Mouse (Mus musculus) frontal cortex, postnatal 36 days (tissue): ENCODE measurements around the gene Ndufc2.

Source experiments
- DNase-seq, 2 experiments: peaks; one replicate each; pipeline ENCODE4 v3.0.0; 2022; ENCODE audit warnings: low spot score in 2 of 2

Ndufc2 gene

DNA sequence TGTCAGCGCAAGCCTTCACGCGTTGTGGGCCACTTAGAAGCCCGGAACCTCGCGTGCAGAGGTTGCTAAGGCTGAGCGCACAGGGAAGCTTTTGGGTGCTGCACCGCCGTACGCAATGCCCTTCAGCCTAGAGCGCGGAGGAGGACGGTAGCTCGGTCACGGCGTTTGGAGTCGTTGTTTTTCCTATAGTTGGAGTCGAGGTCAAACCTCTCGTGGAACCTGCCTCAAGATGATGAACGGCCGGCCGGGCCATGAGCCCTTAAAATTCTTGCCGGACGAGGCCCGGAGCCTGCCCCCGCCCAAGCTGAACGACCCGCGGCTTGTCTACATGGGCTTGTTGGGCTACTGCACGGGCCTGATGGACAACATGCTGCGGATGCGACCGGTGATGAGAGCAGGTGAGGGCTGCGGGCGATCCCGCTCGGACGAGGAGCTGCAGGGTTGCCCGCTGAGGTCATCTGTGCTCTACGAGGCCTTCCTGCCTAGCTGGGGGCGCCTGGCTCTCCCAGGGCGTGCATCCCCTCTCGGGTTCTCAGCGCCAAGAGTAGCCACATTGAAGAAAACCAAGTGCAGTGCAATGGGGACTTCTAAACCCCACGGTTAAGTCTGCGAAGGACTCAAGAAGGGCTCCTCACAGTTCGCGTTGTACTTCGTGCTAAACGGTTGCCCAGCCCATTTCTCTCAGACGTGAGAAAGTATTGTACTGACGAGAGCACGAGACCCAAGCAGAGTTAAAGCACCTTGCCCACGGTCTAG lies at the start of gene Ndufc2:
Gene Ndufc2 (plus strand): TSS at position 44 of the 756 bp plus-strand sequence.
- DNase-seq, result peak; percentile 60 to 82

DNA sequence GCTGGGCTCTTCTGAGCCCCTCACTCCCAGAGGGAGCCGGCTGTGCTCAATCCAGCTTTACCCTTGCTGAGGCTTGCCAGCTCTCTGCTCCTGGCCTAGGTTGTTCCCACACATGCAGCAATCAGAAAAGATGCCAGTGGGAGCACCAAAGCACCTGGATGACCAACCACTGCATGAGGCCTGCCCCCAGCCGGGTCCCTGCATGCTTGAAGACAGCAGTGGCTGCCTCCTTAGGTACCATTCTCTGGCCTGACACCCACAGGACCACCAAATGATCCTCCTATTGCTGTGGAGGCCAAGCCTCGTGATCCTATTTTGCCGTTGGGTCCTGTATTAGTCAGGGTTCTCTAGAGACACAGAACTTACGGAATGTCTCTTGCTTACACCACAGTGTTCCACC lies 48.9 kb upstream of the Ndufc2 start:
- no peak for DNase-seq

DNA sequence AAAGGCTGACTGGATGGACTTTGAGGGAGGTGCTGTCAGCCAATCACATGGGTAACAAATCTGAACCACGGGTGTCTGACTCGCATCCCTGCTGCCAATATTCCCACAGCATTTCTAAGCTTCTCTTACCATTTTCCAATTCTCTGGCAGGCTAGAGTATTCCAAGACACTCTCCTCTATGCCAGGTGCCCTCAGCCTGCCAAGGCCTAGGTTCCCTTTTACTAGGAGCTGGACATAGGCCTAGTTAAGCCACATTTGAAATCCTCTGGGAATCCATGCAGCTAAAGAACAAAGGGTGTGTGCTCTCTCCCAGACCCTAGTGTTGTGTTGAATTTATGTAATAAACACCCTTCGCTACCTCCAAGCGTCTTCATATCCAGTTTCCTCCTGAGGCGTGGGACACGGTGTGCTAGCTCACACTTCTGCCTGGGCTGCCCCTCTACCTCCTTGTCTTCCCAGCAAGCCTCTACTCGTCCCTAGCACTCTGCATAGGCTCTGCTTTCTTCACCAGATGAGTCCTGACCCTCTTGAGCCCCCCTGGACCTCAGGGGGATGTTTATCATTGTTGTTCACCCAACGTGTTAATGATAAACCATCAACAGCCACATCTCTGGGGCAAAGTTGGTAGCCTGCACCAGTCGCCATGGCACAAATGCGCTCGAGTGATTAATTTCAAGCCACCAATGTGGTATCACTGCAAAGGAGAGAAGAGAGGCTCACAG lies 47.9 kb upstream of the Ndufc2 start:
- no peak for DNase-seq

DNA sequence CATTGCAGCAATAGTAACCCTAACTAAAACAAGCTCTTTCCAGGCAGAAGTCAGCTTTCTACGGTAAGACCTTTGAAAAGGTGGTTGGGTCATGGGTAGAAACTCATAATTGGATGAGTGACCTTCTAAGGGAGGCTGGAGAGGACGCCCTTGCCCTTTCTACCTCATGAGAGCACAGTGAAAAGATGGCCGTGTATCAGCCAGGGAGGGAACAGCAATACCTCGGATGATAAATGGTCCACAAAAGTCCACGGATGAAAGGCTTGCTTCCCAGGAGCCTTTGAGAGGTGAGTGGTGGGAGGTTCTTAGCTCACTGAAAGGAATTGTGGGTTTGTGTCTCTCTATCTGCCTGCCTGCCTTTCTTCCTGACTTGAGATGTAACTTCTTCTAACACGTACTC lies 46.4 kb upstream of the Ndufc2 start:
- DNase-seq, result no peak

DNA sequence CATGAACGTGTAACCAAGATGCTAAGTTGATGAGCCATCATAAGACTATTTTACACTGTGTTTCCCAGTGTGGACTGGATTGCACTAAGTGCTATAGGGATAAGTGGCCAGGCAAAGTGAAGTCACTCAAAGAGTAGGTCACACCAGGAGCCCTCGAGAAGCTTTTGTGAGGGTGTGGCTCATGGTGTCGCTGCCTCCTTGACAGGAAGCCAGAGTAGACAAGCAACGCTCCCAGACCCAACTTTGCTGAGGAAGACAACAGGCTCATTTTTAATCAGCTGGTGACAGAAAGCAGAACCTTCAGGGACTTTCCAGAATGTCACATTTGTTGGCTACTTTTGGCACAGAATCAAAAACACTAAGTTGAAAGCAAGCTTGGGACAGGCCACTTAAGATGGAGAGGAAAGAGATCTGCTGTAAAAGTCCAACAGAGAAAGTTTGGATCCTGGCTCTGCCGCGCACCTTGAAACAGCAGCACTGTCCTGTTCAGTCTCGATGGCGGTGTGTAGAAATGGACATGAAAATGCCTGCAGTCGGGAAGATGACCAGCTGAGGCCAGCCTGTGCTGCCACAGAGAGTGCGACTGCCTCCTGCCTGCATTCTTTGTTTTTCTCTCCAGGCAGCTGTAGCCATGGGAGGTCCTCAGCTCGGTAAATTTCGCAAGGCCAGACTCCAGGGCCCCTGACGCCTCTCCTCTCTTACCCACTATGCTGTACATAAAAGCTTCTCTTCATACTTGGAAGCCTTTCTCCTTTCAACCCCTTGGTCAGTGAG lies 44.5 kb upstream of the Ndufc2 start:
- DNase-seq, result no peak

DNA sequence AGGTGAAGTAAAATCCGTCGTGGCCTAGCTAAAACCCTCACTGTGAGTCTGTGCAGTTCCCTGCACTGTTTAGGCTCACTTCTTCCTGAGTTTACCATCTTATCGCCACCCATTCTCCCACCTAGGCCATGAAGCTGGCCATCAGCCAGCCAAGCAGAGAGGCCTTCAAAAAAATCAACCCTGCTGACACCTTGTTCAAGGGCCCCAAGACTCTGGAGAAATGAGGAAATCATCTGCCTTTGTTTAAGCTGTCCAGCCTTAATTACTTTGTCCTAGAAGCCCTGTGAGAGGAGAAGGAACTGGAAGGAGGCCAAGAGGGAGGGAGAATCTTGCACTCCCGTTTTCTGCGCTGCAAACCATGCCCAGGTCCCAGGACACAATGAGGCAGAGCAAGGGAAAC lies 43.5 kb upstream of the Ndufc2 start:
- no peak for DNase-seq

DNA sequence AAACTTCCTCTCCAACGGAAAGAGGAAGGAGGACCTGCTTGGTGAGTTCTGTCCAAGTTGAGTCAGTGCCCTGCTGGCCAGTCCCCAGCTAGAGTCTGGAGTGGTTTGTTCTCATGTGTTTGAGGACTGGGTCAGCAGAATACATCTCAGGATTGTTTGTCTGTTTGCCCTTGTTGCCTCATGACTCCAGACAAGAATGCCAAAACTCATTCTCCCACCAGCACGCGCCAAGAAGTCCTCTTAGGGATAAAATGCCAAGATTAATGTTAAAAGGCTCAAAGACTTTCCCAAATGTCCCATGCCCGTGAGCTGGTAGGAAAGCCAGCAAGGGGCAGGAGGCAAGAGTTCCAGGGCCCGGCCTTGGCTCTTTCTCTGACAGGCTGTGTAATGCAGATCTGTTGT lies 42.9 kb upstream of the Ndufc2 start:
- peak in 1 of 2 experiments; percentile 50 for DNase-seq

DNA sequence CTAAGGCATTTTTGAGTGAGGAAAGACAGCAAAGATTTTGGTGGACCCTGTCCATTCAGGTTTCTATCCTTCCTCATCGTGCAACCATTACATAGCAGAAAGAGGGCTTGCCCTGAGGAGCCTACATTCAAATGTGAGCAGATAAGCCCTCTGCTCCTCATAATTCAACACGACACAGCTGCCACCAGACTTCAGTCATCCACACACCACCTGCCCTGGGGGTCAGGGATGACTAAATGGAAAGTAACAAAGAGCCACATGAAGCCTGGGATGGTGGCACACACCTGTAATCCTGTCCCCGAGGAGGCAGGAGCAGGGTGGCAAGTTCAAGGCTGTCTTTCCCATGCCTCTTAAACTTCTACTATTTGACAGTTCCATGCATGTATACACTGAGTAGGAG lies 42.0 kb upstream of the Ndufc2 start:
- DNase-seq, result no peak

DNA sequence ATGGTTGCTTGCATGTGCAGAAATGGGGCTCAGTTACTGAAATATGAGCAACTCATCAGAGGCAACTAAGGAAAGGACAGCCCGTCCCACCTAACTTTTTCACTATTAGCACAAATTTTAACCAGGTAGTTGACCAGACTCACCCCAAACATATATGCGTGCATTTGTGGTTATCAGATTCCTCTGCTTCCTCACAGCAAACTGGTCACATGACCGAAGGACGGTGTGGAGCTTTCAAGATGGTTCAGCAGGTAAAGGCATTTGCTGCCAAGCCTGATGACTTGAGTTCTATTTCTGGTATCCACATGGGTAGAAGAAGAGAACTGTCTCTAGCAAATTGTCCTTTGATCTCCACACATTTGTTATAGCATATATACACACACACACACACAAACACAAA lies 41.5 kb upstream of the Ndufc2 start:
- DNase-seq, result no peak

DNA sequence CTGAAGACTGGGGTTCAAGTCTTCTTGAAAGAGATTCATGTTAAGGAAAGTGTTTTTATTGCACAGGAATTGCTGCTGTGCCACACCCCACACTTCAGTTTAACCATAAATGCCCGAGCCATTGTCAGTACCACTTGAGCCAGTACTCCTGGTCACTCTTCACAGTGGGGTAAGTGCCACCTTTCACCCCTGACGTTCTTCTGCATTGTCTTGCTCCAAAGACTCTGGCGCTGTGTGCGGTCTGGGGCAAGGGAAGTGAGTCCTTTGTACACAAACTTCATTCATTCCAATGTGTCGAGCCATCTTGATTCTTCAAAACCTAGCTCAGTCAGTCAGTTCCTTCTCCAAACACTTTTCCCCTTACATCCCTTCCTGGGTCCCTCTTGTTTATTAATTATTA lies 39.6 kb upstream of the Ndufc2 start:
- DNase-seq, result no peak

DNA sequence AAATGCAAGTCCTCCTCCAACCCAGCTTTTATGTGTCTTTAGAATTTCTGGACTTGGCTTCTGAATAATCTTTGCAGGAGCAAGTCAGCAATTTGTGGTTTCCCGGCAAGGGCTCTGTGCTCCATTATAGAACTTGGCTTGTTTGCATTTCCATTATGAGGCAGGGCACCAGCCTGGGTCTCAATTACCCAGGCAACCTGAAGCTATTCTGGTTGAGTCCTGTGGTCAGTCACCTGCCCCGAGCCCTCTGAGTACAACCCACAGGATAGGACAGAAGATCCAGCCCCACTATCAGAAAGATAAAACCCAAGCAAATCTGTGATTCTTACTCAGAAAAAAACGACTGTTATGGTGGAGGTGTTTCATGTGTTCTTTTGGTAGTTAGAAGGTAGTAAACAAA lies 38.8 kb upstream of the Ndufc2 start:
- no peak for DNase-seq

DNA sequence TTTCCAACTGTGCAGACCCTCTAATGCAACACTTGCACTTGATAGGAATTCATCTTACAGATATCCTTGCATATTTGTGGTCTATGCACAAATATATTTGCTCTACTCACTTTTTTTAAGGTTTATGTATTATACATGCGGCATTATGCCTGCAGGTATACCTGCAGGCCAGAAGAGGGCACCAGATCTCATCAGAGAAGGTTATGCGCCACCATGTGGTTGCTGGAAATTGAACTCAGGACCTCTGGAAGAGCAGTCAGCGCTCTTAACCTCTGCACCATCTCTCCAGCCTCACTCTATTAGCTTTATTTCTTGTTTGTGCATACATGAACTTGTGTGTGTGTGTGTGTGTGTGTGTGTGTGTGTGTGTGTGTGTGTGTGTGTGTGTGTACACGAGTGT lies 38.3 kb upstream of the Ndufc2 start:
- no peak for DNase-seq

DNA sequence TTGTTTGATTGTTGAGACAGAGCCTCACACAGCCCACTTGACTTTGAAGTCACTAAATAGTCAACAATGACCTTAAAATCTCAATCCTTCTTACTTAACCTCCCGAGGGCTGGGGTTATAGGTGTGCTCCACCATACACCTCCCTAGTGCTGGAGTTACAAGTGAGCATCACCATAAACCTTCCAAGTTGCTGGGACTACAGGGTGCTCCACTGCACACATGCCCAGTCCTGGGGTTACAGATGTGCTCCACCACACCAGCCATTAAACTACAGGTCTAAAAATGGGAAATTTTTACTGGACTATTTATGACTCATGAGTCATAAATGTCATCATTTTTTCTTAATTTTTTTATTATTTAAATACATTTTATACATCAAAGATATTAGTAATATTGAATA lies 33.9 kb upstream of the Ndufc2 start:
- DNase-seq, result no peak

DNA sequence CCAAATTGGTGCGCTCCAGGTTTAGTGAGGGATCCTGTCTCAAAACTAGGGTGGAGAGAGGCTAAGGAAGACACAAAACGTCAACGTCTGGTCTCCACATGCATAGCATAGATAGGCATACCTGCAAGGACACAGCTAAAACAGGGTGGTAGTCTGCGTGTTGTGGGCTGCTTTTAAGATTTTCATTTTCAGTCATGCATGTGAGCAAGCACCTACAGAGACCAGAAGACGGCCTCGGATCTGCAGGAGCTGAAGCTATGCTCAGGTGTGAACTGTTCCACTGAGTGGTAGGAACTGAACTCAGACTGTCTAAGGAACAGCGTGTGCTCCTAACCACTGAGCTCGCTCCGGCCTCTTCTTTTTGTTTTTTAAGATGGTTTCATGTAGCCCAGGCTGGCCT lies 24.7 kb upstream of the Ndufc2 start:
- DNase-seq, result no peak

DNA sequence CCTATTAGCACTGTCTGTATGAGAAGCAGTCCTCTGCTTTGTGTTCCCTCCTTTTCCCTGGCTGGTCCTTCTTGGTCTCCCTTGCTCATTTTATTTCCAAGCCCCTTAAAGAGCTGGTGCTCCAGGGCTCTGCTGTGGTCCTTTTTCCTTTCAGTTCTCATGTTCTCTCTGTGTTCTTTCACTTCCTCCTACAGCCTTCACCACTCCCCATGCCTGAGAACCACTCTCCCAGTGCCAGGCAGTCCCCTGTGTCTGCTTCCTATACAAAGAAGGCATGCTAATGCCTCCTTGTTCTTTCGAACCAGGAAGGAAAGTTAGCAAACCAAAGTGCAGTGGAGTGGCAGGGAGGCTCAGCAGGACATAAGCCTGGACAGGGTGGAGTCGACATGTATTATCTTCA lies 23.9 kb upstream of the Ndufc2 start:
- DNase-seq, result no peak

DNA sequence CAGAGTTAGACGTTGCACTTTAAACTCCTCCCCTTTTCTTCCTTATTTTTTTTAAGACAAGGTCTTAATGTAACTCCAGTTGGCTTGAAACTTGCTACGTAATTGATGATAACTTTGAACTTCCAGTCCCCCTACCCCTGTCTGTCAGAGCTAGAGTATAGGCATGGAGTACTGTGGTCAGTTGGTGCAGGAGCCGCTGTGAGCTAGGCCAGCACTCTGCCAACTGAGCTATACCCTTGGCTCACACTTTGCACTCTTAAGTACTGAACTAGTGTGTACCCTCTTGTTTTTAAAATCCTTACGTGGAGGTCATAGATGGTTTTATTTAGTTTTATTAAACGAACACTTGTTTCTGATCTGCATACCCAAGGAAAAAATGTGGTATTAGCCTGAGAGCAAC lies 20.5 kb upstream of the Ndufc2 start:
- DNase-seq, result no peak

DNA sequence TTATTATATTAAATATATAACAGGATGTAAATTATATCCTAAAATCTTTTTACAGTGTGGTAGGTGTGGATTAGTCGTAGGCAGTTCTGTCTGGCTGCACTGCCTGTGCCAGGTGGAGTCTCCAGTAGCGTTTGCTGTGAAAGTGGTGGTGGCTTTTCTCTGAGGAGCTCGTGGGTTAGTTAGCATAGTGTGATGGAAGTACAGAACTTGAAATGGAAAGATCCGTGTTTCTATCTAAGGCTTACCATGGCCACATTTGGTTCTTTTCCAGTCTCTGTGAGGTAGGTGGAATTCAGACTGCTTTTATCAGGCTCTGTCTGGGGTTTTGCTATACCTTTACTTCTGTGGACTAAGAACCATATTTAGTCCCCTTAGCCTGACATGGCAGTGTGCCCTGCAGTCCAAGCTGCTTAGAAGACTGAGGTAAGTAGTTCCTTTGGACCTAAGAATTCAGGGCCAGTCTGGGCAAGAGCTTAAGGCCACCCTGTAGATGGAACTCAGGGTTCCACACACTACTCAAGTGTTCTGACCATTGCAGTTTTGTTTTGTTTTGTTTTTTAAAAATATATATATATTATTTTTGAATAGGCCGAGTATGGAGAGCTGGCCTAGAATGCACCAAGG lies 19.2 kb upstream of the Ndufc2 start:
- DNase-seq, result no peak

DNA sequence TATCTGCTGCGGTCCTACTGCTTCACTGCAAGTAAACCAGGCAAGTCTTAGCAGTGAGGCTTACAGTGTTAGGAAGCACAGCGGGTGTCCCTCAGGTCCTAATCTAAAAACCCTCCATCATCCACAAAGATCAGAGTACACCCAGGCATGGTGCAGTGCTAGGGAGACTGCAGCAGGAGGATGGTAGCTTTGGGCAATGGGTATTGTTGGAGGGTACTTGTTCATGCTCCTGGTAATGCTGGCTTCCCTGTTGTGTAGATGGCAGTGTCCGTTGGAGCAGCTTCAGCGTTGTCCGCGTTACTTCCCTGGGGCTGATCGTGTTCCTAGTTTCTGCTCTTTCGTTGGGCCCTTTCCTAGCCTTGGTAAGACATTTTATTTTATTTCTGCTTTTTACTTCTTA lies 17.1 kb upstream of the Ndufc2 start:
- DNase-seq, result no peak

DNA sequence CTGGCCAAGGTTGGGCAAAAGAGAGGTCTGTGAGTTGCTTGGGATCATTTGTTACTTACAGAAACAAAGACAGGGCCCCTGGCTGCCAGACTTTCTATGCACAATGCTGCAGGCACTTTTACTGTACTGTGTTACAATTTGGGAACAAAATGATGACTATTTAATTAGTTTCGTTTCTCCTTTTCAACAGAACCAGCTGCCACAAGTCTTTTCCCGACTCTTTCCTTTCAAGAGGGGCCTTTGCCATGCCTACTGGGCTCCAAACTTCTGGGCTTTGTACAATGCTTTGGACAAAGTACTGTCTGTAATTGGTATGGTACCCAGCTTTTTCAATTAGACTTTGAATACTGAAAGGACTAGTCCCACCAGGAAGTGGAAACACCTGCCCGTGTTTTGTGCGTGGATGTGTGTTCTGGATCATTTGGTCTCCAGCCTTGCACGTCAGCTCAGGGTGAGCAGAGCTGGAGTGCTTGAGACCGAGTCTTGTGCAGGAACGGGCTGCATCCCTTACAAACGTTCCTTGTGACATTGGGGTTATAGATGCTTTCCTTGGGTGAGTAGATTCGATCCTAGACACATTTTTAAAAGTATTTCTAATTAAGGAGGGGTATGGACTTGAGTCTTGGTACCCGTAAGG lies 16.2 kb upstream of the Ndufc2 start:
- DNase-seq, result no peak

DNA sequence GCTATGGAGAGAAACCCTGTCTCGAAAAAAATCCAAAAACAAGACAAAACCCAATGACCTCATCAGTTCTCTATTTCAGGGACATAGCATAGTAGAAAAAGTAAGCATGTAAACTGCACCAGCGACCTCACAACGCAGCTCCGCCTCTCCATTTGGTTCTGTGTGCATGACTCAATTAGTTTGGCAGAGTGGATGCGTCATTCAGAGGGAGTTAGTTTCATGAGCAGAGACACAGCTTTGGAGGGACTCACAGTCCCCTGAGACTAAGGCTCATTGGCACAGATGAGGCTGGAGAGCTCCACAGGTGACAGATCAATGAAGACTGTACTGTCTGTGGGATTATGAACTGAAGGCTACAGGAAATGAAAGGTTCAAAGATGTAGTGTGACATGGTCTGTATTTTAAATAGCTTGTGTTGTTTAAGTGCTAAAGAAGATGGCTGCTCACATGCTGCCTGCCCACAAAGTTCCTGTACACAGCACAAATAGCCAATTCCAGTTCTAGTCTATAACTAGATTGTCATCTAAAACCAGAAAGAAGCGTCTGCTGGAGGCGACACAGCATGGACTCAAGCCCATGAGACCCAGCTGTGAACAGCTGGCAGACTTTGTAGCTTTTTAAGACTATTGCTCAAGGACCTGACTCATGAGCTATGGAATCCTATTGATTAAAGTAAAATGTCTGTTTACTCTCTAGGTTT lies 13.5 kb upstream of the Ndufc2 start:
- no peak for DNase-seq

DNA sequence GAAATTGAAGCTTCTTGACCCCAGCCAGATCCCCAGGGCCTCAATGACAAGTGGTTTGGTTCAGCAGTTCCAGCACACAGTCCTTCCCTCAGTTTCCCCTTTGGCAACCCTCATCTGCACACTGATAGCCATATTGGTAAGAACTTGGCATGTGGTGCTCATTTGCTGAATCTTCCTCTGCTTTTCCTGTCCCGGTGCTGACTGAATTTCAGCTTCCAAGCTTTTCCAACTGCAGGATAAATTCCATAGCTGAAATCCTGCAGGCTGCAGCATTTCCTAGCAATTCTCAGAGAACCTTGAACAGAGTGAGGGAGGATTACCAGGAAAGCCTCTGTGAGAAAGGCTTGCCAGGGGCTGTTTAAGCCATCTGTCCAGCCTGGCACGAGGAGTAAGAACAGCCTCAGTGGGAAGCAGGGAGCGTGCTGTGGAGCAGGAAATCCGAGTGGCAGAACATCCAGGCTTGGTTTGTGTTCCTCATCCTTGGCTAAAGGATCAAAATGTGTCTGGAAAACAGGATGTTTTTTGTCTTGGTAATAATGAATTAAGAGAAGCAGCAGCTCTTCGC lies 12.9 kb upstream of the Ndufc2 start:
- peak; percentile 72 to 87 for DNase-seq
